Mouse (Mus musculus) MEL (cell line): Measurements from ENCODE around the gene Gm960.

Source experiments
- CTCF ChIP-seq, 3 experiments: IDR thresholded peaks in 2 of 3; conservative IDR thresholded peaks in 1 of 3; 2 replicates each; pipeline ENCODE4 v1.5.1; 2011 to 2012; ENCODE audit warnings: low read length in 3 of 3, low read depth in 2 of 3, mild to moderate bottlenecking in 2 of 3, improper control_type of control experiment in 1 of 3, inconsistent platforms in 1 of 3, mixed read lengths in 1 of 3, moderate library complexity in 1 of 3; ENCODE audit not compliant: control insufficient read depth in 1 of 3, insufficient read depth in 1 of 3, poor library complexity in 1 of 3, severe bottlenecking in 1 of 3
- EP300 ChIP-seq, 2 experiments: IDR thresholded peaks; 2 replicates each; pipeline ENCODE4 v1.6.1; 2011; ENCODE audit warnings: improper control_type of control experiment in 2 of 2, low read length in 2 of 2, low read depth in 1 of 2, mild to moderate bottlenecking in 1 of 2
- MAX ChIP-seq: IDR thresholded peaks from 2 replicates; pipeline ENCODE4 v1.6.1; 2011; ENCODE audit warnings: low read length, improper control_type of control experiment
- MEF2A ChIP-seq: IDR thresholded peaks from 2 replicates; pipeline ENCODE4 v1.6.1; 2014; ENCODE audit warnings: low read depth, mild to moderate bottlenecking, inconsistent platforms, low read length, improper control_type of control experiment; ENCODE audit not compliant: poor library complexity, insufficient replicate concordance, severe bottlenecking; ENCODE audit errors: extremely low read depth
- POLR2A ChIP-seq, 2 experiments: IDR thresholded peaks; 2 replicates each; pipeline ENCODE4 v1.6.1; 2011 to 2012; ENCODE audit warnings: low read length in 2 of 2, mild to moderate bottlenecking in 2 of 2, control low read depth in 1 of 2, improper control_type of control experiment in 1 of 2, low read depth in 1 of 2, moderate library complexity in 1 of 2; ENCODE audit not compliant: control insufficient read depth in 1 of 2, insufficient read depth in 1 of 2, poor library complexity in 1 of 2
- POLR2AphosphoS5 ChIP-seq: IDR thresholded peaks from 2 replicates; pipeline ENCODE4 v1.6.1; 2012; ENCODE audit warnings: low read depth, borderline replicate concordance, mild to moderate bottlenecking, inconsistent platforms, low read length, moderate library complexity, mixed read lengths
- SIN3A ChIP-seq: IDR thresholded peaks from 2 replicates; pipeline ENCODE4 v1.6.1; 2012; ENCODE audit warnings: low read length, improper control_type of control experiment, inconsistent platforms
- UBTF ChIP-seq: IDR thresholded peaks from 2 replicates; pipeline ENCODE4 v1.6.1; 2012; ENCODE audit warnings: low read depth, mild to moderate bottlenecking, inconsistent platforms, low read length, improper control_type of control experiment, moderate library complexity, borderline replicate concordance; ENCODE audit not compliant: insufficient read depth
- ZKSCAN1 ChIP-seq: IDR thresholded peaks from 2 replicates; pipeline ENCODE4 v1.6.1; 2012; ENCODE audit warnings: low read depth, mild to moderate bottlenecking, inconsistent platforms, low read length, improper control_type of control experiment, moderate library complexity

- TF ChIP-seq CTCF (IDR thresholded peaks at IDR 0.05 in 2 of 3, conservative IDR thresholded peaks at IDR 0.05 in 1 of 3; ENCODE audit: control insufficient read depth in 1 of 3, insufficient read depth in 1 of 3, low read depth in 2 of 3, low read length in 3 of 3, poor library complexity in 1 of 3, severe bottlenecking in 1 of 3) (no peak), EP300 (IDR thresholded peaks at IDR 0.05; ENCODE audit: low read depth in 1 of 2, low read length in 2 of 2) (no peak), MEF2A (no peak), ZKSCAN1 (no peak), MAX (no peak), UBTF (no peak), POLR2AphosphoS5 (no peak), SIN3A (no peak), POLR2A (IDR thresholded peaks at IDR 0.05; ENCODE audit: control insufficient read depth in 1 of 2, insufficient read depth in 1 of 2, low read depth in 1 of 2, low read length in 2 of 2, poor library complexity in 1 of 2) (no peak)
Observed at GRCm38 (mm10) chr19:4593792-4594522, 104.5 kb downstream of the Gm960 start.
